Mouse (Mus musculus): ENCODE results near the gene Msmo1. TPM values are rescaled to one million over a fixed set of nuclear protein-coding genes. Genes with fewer than 3 reads are reported as not detected.

Msmo1 gene
- polyA plus RNA-seq, 1 experiment from 2014 or later: 210 TPM

- H3K4me1 ChIP-seq (ENCODE audit: control insufficient read depth, insufficient read depth, low read length): peaks cover 4% of the 10 kb centered on the region; the same call in 1 of the 2 replicates
- H3K27ac ChIP-seq (ENCODE audit: low read length): no peak overlapping the region
- no peak for ATAC-seq
- 70% methylated on average over 6 of the region's 6 CpGs for WGBS
- H3K9me3 ChIP-seq (ENCODE audit: control insufficient read depth, low read length): no peaks in the 10 kb centered on the region
- no peak overlapping the region for H3K4me2 ChIP-seq (ENCODE audit: low read depth, low read length)
- no peak overlapping the region for H3K4me3 ChIP-seq (ENCODE audit: low read length)
- H3K9ac ChIP-seq (ENCODE audit: low read depth, low read length): no peak overlapping the region
- no peaks in the 10 kb centered on the region for H3K36me3 ChIP-seq (ENCODE audit: control insufficient read depth, insufficient read depth, low read length)
- no peaks in the 10 kb centered on the region for H3K27me3 ChIP-seq (replicated peaks; ENCODE audit: control insufficient read depth, insufficient read depth, low read length)
Observed at GRCm38 (mm10) chr8:64690845-64691244, 42.7 kb downstream of the Msmo1 start.

- H3K9me3 ChIP-seq (ENCODE audit: control insufficient read depth, low read length): no peaks in the 10 kb centered on the region
- H3K9ac ChIP-seq (ENCODE audit: low read depth, low read length): no peak overlapping the region
- no peak overlapping the region for H3K27ac ChIP-seq (ENCODE audit: low read length)
- no peak overlapping the region for H3K4me2 ChIP-seq (ENCODE audit: low read depth, low read length)
- 72% methylated on average over 6 of the region's 6 CpGs for WGBS
- ATAC-seq: no peak
- H3K4me3 ChIP-seq (ENCODE audit: low read length): no peak overlapping the region
- H3K36me3 ChIP-seq (ENCODE audit: control insufficient read depth, insufficient read depth, low read length): no peaks in the 10 kb centered on the region
- H3K4me1 ChIP-seq (ENCODE audit: control insufficient read depth, insufficient read depth, low read length): peaks cover 4% of the 10 kb centered on the region; the same call in 1 of the 2 replicates
- no peaks in the 10 kb centered on the region for H3K27me3 ChIP-seq (replicated peaks; ENCODE audit: control insufficient read depth, insufficient read depth, low read length)
Observed at GRCm38 (mm10) chr8:64690306-64690705, 43.3 kb downstream of the Msmo1 start.

- Histone ChIP-seq H3K27ac (ENCODE audit: low read length) (no peak overlapping the region), H3K9ac (ENCODE audit: low read depth, low read length) (no peak overlapping the region), H3K4me1 (ENCODE audit: control insufficient read depth, insufficient read depth, low read length) (peaks cover 4% of the 10 kb centered on the region; the same call in 1 of the 2 replicates), H3K4me2 (ENCODE audit: low read depth, low read length) (no peak overlapping the region), H3K9me3 (ENCODE audit: control insufficient read depth, low read length) (no peaks in the 10 kb centered on the region), H3K4me3 (ENCODE audit: low read length) (no peak overlapping the region), H3K36me3 (ENCODE audit: control insufficient read depth, insufficient read depth, low read length) (no peaks in the 10 kb centered on the region), H3K27me3 (replicated peaks; ENCODE audit: control insufficient read depth, insufficient read depth, low read length) (no peaks in the 10 kb centered on the region)
- ATAC-seq: no peak
- WGBS: 73% methylated on average over 4 of the region's 4 CpGs
Observed at GRCm38 (mm10) chr8:64688741-64689140, 44.9 kb downstream of the Msmo1 start.

- H3K4me2 ChIP-seq (ENCODE audit: low read depth, low read length): no peak overlapping the region
- H3K27ac ChIP-seq (ENCODE audit: low read length): no peak overlapping the region
- ATAC-seq: no peak
- H3K36me3 ChIP-seq (ENCODE audit: control insufficient read depth, insufficient read depth, low read length): no peaks in the 10 kb centered on the region
- WGBS: 64% methylated on average over 3 of the region's 3 CpGs
- no peaks in the 10 kb centered on the region for H3K9me3 ChIP-seq (ENCODE audit: control insufficient read depth, low read length)
- H3K27me3 ChIP-seq (replicated peaks; ENCODE audit: control insufficient read depth, insufficient read depth, low read length): no peaks in the 10 kb centered on the region
- H3K9ac ChIP-seq (ENCODE audit: low read depth, low read length): no peak overlapping the region
- H3K4me1 ChIP-seq (ENCODE audit: control insufficient read depth, insufficient read depth, low read length): peaks cover 2% of the 10 kb centered on the region; the same call in 1 of the 2 replicates
- H3K4me3 ChIP-seq (ENCODE audit: low read length): no peak overlapping the region
Observed at GRCm38 (mm10) chr8:64688161-64688560, 45.4 kb downstream of the Msmo1 start.

- no peaks in the 10 kb centered on the region for H3K9me3 ChIP-seq (ENCODE audit: control insufficient read depth, low read length)
- H3K36me3 ChIP-seq (ENCODE audit: control insufficient read depth, insufficient read depth, low read length): no peaks in the 10 kb centered on the region
- H3K4me2 ChIP-seq (ENCODE audit: low read depth, low read length): no peak overlapping the region
- no peak overlapping the region for H3K4me3 ChIP-seq (ENCODE audit: low read length)
- H3K4me1 ChIP-seq (ENCODE audit: control insufficient read depth, insufficient read depth, low read length): no peaks in the 10 kb centered on the region
- WGBS: 65% methylated on average over 3 of the region's 3 CpGs
- no peak overlapping the region for H3K27ac ChIP-seq (ENCODE audit: low read length)
- ATAC-seq: no peak
- H3K27me3 ChIP-seq (replicated peaks; ENCODE audit: control insufficient read depth, insufficient read depth, low read length): no peaks in the 10 kb centered on the region
- no peak overlapping the region for H3K9ac ChIP-seq (ENCODE audit: low read depth, low read length)
Observed at GRCm38 (mm10) chr8:64682501-64682900, 51.1 kb downstream of the Msmo1 start.

- Histone ChIP-seq H3K4me2 (ENCODE audit: low read depth, low read length) (no peak overlapping the region), H3K27me3 (replicated peaks; ENCODE audit: control insufficient read depth, insufficient read depth, low read length) (no peaks in the 10 kb centered on the region), H3K9ac (ENCODE audit: low read depth, low read length) (no peak overlapping the region), H3K4me3 (ENCODE audit: low read length) (no peak overlapping the region), H3K27ac (ENCODE audit: low read length) (no peak overlapping the region), H3K9me3 (ENCODE audit: control insufficient read depth, low read length) (no peaks in the 10 kb centered on the region), H3K36me3 (ENCODE audit: control insufficient read depth, insufficient read depth, low read length) (no peaks in the 10 kb centered on the region), H3K4me1 (ENCODE audit: control insufficient read depth, insufficient read depth, low read length) (0 out of 2 replicates have a peak, but pooled peaks cover 3% of the 10 kb centered on the region)
- WGBS: 79% methylated on average over 2 of the region's 2 CpGs
- ATAC-seq: no peak
Observed at GRCm38 (mm10) chr8:64676381-64676780, 57.2 kb downstream of the Msmo1 start.

GRCm38 (mm10) chr8:64674951-64675585 lies 58.5 kb downstream of the Msmo1 start:
- Histone ChIP-seq H3K27ac (ENCODE audit: low read length) (peak overlapping the region; percentile 59; the same call in 1 of the 2 replicates), H3K36me3 (ENCODE audit: control insufficient read depth, insufficient read depth, low read length) (no peaks in the 10 kb centered on the region), H3K4me1 (ENCODE audit: control insufficient read depth, insufficient read depth, low read length) (0 out of 2 replicates have a peak, but pooled peaks cover 3% of the 10 kb centered on the region), H3K4me2 (ENCODE audit: low read depth, low read length) (no peak overlapping the region), H3K4me3 (ENCODE audit: low read length) (no peak overlapping the region), H3K9me3 (ENCODE audit: control insufficient read depth, low read length) (no peaks in the 10 kb centered on the region), H3K9ac (ENCODE audit: low read depth, low read length) (no peak overlapping the region), H3K27me3 (replicated peaks; ENCODE audit: control insufficient read depth, insufficient read depth, low read length) (no peaks in the 10 kb centered on the region)
- ATAC-seq: peak; percentile 82
- 44% methylated on average over 8 of the region's 8 CpGs for WGBS

- Histone ChIP-seq H3K9me3 (ENCODE audit: control insufficient read depth, low read length) (no peaks in the 10 kb centered on the region), H3K36me3 (ENCODE audit: control insufficient read depth, insufficient read depth, low read length) (no peaks in the 10 kb centered on the region), H3K27me3 (replicated peaks; ENCODE audit: control insufficient read depth, insufficient read depth, low read length) (no peaks in the 10 kb centered on the region), H3K4me1 (ENCODE audit: control insufficient read depth, insufficient read depth, low read length) (0 out of 2 replicates have a peak, but pooled peaks cover 3% of the 10 kb centered on the region), H3K4me3 (ENCODE audit: low read length) (no peak overlapping the region), H3K27ac (ENCODE audit: low read length) (no peak overlapping the region), H3K4me2 (ENCODE audit: low read depth, low read length) (no peak overlapping the region), H3K9ac (ENCODE audit: low read depth, low read length) (no peak overlapping the region)
- 68% methylated on average over 2 of the region's 2 CpGs for WGBS
- ATAC-seq: no peak
Observed at GRCm38 (mm10) chr8:64672920-64673319, 60.7 kb downstream of the Msmo1 start.

GRCm38 (mm10) chr8:64671937-64672336 lies 61.7 kb downstream of the Msmo1 start:
- 0 out of 2 replicates have a peak, but pooled peaks cover 3% of the 10 kb centered on the region for H3K4me1 ChIP-seq (ENCODE audit: control insufficient read depth, insufficient read depth, low read length)
- H3K36me3 ChIP-seq (ENCODE audit: control insufficient read depth, insufficient read depth, low read length): no peaks in the 10 kb centered on the region
- H3K4me2 ChIP-seq (ENCODE audit: low read depth, low read length): no peak overlapping the region
- no peak overlapping the region for H3K4me3 ChIP-seq (ENCODE audit: low read length)
- WGBS: 14% methylated on average over 1 of the region's 1 CpGs
- no peak for ATAC-seq
- H3K27me3 ChIP-seq (replicated peaks; ENCODE audit: control insufficient read depth, insufficient read depth, low read length): no peaks in the 10 kb centered on the region
- no peak overlapping the region for H3K9ac ChIP-seq (ENCODE audit: low read depth, low read length)
- H3K9me3 ChIP-seq (ENCODE audit: control insufficient read depth, low read length): no peaks in the 10 kb centered on the region
- H3K27ac ChIP-seq (ENCODE audit: low read length): no peak overlapping the region
